Mouse (Mus musculus): ENCODE measurements around the gene Fam69a.
A peak's percentile ranks its signal among the peaks of the same experiment; 100 is the strongest.
"Not testable (repeated sequence)": the region's sequence is repeated elsewhere in the genome, so short reads cannot be mapped to it uniquely, and the experiment has no call there.

Fam69a gene

DNA sequence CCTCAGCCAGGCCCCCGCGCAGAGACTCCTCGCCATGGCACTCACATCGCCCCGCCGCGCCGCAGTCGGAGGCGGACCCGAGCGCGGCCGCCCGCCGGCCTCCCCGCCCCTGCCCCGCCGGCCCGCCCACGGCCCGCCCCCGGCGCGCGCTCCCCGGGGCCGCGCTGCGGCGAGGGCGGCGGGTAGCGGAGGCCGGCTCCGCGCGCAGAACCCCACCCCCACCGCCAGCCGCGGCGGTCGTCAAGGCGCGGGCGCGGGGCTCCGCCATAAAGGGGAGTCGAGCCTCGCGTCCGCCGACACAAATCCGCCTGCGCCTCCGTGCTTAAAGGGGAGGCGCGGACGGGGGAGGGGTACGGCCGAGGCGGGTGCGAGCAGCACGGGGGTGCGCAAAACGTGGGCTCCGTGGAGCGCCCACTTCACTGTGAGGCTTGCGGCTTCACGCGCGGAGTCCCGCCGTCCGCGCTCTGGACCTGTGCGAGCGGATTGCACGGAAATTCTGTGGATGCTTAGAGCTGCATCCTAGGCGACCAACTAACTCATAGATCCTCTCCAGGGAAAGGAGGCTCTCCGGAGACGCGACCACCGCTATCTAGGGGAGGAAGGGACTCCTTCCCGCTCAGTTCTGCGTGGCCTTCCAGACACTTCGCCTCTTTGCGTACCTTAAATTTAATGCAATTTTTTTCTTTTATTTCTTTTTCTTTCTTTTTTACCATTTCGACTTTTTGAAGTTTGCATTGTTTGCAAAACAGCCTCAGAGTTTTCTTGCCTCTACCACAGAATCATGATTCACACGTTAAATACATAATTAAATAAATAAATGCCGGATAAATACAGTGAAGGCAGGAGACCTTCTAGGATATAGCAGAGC lies at the start of gene Fam69a:
Fam69a (minus strand) TSS at position 119 of the 868 bp plus-strand sequence.
- peak; percentile 96 for DNase-seq

DNA sequence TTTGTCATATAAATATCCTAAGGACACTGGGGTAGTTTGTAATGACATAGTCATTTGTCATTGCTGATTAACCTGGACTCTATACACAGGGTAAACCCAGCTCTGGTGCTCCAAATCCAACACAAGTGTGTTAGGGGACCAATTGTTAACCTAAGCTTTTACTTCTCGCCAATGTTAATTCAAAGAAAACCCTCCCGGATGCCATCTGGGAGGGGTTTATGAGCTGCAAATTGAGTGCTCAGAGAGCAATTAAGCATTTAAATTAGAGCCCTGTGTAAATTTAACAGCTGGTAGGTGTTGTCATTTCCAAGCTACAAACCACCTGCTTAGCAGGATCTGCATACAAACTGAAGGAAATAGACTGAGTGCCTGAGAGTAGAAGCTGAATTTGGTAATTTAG lies 48.6 kb upstream of the Fam69a start:
- DNase-seq: no peak

GRCm38 (mm10) chr5:108034194-108034593 lies 47.3 kb upstream of the Fam69a start:
- DNase-seq: no peak

DNA sequence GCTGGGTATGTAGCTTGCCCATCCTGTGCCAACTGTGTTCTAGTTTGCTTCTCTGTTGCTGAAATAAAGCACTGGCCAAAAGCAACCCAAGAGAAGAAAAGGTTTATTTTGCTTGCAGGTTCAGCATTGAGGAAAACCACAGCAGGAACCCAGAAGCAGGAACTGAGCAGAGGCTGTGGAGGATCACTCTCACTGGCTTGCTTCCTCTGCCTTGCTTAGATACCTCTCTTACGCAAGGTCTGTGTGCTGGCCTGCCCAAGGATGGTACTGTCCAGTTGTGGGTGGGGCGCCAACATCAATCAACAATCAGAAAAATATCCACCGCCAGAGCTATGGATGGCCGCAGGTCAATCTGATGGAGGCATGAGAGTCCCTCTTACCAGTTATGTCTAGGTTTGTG lies 44.4 kb upstream of the Fam69a start:
- DNase-seq: no peak

- peak; percentile 29 for DNase-seq
Measured at GRCm38 (mm10) chr5:108029968-108030367, 43.1 kb upstream of the Fam69a start.

- DNase-seq: not testable (repeated sequence)
Measured at GRCm38 (mm10) chr5:108028797-108029536, 42.1 kb upstream of the Fam69a start.

DNA sequence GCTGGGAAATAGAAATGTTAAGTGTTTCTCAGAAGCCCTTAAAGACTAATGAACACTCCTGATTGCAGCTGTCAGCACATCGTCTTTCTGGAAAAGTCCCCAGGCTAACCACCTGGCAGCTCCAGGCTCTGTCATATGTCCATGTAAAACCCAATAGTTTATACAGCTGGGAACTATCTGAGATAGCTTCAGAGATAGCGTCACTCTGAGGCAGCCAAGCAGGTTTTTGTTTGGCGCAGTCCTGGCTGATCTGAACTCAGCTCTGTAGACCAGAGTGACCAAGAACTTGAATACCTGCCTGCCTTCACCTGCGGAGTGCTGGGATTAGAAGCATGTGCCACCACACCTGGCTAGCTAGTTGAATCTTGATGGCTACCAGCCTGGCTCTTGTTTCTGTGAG lies 41.3 kb upstream of the Fam69a start:
- DNase-seq: no peak

- DNase-seq: no peak
Measured at GRCm38 (mm10) chr5:108021346-108021745, 34.5 kb upstream of the Fam69a start.

GRCm38 (mm10) chr5:108019367-108019766 lies 32.5 kb upstream of the Fam69a start:
- DNase-seq: no peak

DNA sequence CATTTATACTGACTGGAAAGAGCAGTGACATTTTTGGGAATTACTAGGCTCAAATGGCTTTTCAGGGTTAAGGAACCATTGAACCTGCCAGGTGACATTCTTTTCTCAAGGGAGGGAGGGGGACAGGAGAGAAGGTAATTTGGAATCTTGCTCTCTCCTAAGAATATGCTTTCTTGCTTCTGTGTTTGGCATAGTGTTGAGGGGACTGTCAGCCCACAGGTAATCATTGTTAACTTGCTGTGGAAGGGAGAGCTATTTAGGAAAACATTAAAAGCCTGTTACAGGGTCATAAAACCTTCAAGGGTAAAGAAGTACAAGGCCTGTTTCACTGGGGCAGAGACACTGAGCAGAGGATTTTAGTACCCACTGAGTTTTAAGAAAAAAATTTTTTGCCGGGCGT lies 30.3 kb upstream of the Fam69a start:
- DNase-seq: no peak

DNA sequence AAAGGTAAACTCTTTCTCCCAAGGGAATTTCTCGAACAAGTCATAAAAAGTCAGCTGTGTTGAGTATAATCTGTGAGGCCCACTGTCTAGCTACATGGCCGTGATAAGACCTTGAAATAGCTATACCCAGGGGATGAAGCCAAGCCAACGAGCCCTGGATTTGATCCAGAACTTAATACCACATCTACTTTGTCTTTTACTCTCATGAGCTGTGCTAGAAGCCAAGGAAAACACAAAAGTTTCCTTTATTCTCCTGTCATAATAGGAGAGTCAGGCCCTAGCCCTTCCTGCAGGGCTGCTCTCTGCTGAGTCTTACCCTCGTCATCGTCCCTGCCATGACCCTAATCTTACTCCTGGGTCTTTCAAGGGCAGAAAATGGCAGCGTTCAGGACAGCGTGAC lies 28.5 kb upstream of the Fam69a start:
- DNase-seq: no peak

GRCm38 (mm10) chr5:108014173-108014572 lies 27.3 kb upstream of the Fam69a start:
- DNase-seq: no peak

DNA sequence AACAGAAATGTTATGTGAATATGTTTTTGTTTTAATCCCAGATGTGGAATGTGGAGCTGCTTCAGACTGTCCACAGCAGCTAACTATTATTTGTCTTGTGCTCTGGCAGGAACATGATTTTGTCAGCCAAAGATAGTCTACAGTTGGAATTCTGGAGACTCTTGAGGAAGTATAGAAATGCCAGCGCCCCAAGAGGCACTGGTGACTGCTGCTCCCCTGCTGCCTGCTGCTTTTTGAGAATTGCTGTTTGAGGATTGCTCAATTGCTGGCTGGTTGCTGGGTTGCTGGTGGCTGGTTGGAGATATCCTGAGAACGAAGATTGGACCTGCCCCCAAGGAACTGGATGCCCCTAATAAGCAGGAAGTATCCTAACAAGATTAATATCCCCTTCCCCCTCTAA lies 22.8 kb upstream of the Fam69a start:
- DNase-seq: no peak

DNA sequence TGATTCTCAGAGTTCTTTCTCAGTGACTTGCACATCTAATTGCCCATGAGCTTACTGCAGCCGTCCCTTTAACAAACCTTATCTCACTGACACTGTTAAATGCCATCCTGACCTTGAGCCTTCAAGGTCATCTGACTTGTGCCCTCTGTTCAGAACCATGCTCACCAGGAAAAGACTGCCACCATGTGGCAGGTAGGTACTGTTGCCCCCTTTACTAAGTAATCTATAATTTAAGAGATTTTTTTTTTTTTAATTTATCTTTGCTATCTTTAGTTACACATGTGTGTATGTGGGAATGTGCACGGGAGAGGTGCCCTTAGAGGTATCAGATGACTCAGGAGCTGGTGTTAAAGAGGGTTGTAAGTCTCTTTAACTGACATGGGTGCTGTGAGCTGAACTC lies 18.2 kb upstream of the Fam69a start:
- DNase-seq: no peak

- no peak for DNase-seq
Measured at GRCm38 (mm10) chr5:108002734-108003133, 15.8 kb upstream of the Fam69a start.

GRCm38 (mm10) chr5:108000776-108001548 lies 14.1 kb upstream of the Fam69a start:
- peak; percentile 42 for DNase-seq

DNA sequence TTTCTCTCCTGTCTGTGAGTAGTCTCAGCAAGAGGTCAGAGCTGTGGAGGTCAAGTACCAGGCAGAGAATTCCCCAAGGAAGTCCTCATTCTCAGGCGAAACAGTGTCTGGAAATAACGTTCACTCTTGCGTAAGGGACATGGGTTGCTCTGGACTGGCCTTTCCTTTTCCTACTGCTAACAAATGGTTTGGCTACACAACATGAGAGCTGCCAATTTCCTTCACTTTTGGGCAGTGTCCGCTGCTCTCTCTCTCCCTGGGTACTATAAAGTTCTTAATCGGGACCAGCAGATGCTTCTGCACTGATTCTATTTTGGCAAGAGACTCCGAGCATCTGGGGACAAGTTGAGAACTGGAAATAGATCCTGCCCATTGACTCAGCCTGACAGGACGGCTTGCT lies 10.8 kb upstream of the Fam69a start:
- no peak for DNase-seq

- no peak for DNase-seq
Measured at GRCm38 (mm10) chr5:107995936-107996335, 9.1 kb upstream of the Fam69a start.

DNA sequence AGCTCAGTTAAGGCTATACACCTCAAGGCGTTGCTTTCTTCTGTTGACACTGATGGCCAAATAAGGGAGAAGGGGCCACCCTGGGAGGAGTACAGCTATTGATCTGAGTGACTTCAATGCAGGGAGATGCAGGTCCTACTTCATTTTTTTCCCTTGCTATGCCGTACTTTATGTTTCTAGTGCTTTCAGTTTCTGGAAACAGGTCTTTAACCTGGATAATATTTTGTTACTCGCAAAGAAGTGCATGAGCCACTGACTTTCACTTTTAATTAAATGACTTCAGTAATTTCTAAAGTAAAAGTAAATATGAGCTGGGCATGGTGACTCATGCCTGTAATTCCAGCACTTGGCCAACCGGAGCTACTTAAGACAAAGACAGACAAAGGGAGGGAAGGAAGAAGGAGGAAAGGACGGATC lies 958 bp upstream of the Fam69a start:
- DNase-seq: no peak

- DNase-seq: peak; percentile 35
Measured at GRCm38 (mm10) chr5:107986255-107986966, 474 bp downstream of the Fam69a start.

- DNase-seq: no peak
Measured at GRCm38 (mm10) chr5:107983946-107984345, 2.9 kb downstream of the Fam69a start.

DNA sequence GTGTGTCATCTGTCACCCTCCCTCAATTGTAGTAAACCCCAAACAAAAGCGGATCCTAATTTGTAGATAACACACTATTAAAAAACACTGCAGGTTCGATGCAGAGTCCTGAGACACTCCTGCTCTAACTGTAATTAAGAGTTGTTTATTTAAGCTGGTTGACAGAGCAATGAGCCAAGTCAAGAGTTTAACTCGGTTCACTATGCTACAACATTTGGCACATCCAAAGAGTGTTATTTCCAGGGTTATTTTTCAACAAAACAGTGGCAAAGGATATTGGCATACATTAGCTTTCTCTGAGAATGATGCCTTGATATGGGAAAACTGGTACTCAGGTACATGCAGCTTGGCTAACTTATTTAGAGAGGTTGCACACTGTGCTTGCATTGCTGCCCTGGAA lies 4.9 kb downstream of the Fam69a start:
- DNase-seq: no peak

DNA sequence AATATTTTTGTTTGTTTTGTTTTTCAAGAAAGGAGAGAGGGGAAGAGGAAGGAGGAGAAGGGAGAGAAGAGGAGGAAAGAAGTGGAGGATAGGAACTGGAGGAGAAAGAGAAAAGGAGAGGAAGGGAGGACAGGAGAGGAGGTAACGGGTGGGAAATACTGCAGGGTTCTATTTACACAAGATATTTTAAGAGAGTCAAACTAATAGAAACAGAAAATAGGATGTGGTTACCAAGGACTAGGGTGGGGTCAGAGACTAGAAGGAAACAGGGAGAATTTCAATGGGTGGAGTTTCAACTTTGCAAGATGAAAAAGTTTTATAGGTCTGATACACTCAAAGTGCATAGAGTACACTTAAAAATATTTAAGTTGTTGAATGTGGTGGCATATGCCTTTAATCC lies 7.0 kb downstream of the Fam69a start:
- no peak for DNase-seq
